Mouse (Mus musculus): Measurements from ENCODE around the gene Frmpd3.

GRCm38 (mm10) chrX:140375628-140376027 is 33.6 kb downstream of the Frmpd3 start:
- TF ChIP-seq CTCF (IDR thresholded peaks at IDR 0.05) (no peak), POLR2A (IDR thresholded peaks at IDR 0.05; ENCODE audit: insufficient read depth, low read depth, low read length) (no peak)

Measured in heart, adult 2 months (tissue).